Mouse (Mus musculus) liver, embryonic 14.5 days (tissue): ENCODE measurements at regions not wholly inside any gene's neighbourhood (a gene's known extent, or its start where the extent isn't known, plus 50 kb on each side); places are given as distances from the start of the nearest gene placed in this dataset.

Source experiments
- ATAC-seq: fragments of 200-750 bp; cut with Nextera tagmentation; 2 replicates; pipeline ENCODE4 v1.8.0; 2017; ENCODE audit warnings: moderate number of reproducible peaks, mild to moderate bottlenecking, moderate library complexity; ENCODE audit not compliant: insufficient read depth
- DNase-seq, 3 experiments: peaks; one replicate each; pipeline ENCODE4 v3.0.0-alpha.2; 2012 to 2013; ENCODE audit warnings: low read depth in 3 of 3, low spot score in 3 of 3
- H3K27ac ChIP-seq: fragments of 300-500 bp; sonication (generic); 2 replicates; pipeline ENCODE4 v1.5.1; 2014; ENCODE audit warnings: moderate library complexity, mild to moderate bottlenecking, control low read depth, inconsistent platforms
- H3K27me3 ChIP-seq: fragments of 300-500 bp; sonication (generic); 2 replicates; pipeline ENCODE4 v1.6.1; 2014; ENCODE audit warnings: mild to moderate bottlenecking, low read length, moderate library complexity; ENCODE audit not compliant: control insufficient read depth, insufficient read depth
- H3K36me3 ChIP-seq: fragments of 300-500 bp; sonication (generic); replicated peaks from 2 replicates; pipeline ENCODE4 v1.6.1; 2014; ENCODE audit warnings: low read depth; ENCODE audit not compliant: control insufficient read depth, insufficient read depth
- H3K4me1 ChIP-seq, 2 experiments: fragments of 200-500 bp in 1 of 2; fragments of 300-500 bp in 1 of 2; sonication (generic) in 1 of 2; replicated peaks; 2 replicates each; pipeline ENCODE4 v1.6.1; 2012 to 2014; ENCODE audit warnings: antibody characterized with exemption in 1 of 2, inconsistent platforms in 1 of 2, low read length in 1 of 2; ENCODE audit not compliant: control insufficient read depth in 2 of 2, insufficient read depth in 2 of 2
- H3K4me2 ChIP-seq: fragments of 300-500 bp; sonication (generic); 2 replicates; pipeline ENCODE4 v1.6.1; 2014; ENCODE audit warnings: low read depth, mild to moderate bottlenecking, control low read depth, moderate library complexity
- H3K4me3 ChIP-seq, 2 experiments: fragments of 200-500 bp in 1 of 2; fragments of 300-500 bp in 1 of 2; sonication (generic) in 1 of 2; 2 replicates each; pipeline ENCODE4 v1.5.1; 2012 to 2014; ENCODE audit warnings: low read depth in 2 of 2, low read length in 2 of 2, mild to moderate bottlenecking in 2 of 2, control low read depth in 1 of 2, inconsistent platforms in 1 of 2, moderate library complexity in 1 of 2; ENCODE audit not compliant: insufficient read depth in 1 of 2
- H3K9ac ChIP-seq: fragments of 300-500 bp; sonication (generic); replicated peaks from 2 replicates; pipeline ENCODE4 v1.6.1; 2014; ENCODE audit warnings: mild to moderate bottlenecking, control low read depth, moderate library complexity
- H3K9me3 ChIP-seq: fragments of 300-500 bp; sonication (generic); 2 replicates; pipeline ENCODE4 v1.6.1; 2016; ENCODE audit warnings: low read length, mixed read lengths; ENCODE audit not compliant: control insufficient read depth
- CTCF ChIP-seq: IDR thresholded peaks from 2 replicates; pipeline ENCODE4 v1.5.1; 2016; ENCODE audit warnings: antibody characterized with exemption, low read depth, control low read depth
- EP300 ChIP-seq: IDR thresholded peaks from 2 replicates; pipeline ENCODE4 v1.6.1; 2016; ENCODE audit warnings: antibody characterized with exemption, low read depth
- WGBS: fragments of 180-500 bp; shearing (Covaris S2); extraction: QIAGEN DNeasy Blood & Tissue Kit; methylation state at CpG from one replicate; pipeline ENCODE4 v1.1.7; 2014; ENCODE audit not compliant: insufficient replicate concordance; 5-methylcytosine and 5-hydroxymethylcytosine counted together

DNA sequence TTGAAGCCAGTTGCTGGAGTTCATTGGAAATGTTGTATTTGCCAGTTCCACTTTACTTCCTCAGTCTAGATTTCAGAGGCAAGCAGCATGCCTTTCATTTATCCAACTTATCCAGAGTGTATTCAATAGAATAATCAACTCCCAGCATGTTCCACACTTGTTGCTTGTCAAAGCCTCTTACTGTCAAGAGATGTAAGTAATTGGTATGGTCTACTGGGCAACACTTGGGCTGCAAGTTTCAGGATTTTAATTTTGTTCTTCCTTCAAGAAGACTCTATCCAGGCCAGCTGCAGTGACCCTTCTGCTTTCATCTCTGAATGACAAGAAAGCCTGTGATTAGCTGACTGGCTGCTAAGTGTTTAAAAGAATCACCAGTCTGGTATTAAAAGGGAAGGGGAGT, 3131.6 kb upstream of the Lrrc6 start:
- no peak for TF ChIP-seq CTCF
- TF ChIP-seq EP300: no peak
- H3K4me1 ChIP-seq: no peaks in the 10 kb centered on the region
- H3K9me3 ChIP-seq: no peaks in the 10 kb centered on the region
- no peak overlapping the region for H3K4me2 ChIP-seq
- no peak overlapping the region for H3K27ac ChIP-seq
- no peak for ATAC-seq
- H3K27me3 ChIP-seq: no peaks in the 10 kb centered on the region
- H3K36me3 ChIP-seq: no peaks in the 10 kb centered on the region
- no peak overlapping the region for H3K9ac ChIP-seq
- no peak overlapping the region for H3K4me3 ChIP-seq
- DNase-seq: no peak

DNA sequence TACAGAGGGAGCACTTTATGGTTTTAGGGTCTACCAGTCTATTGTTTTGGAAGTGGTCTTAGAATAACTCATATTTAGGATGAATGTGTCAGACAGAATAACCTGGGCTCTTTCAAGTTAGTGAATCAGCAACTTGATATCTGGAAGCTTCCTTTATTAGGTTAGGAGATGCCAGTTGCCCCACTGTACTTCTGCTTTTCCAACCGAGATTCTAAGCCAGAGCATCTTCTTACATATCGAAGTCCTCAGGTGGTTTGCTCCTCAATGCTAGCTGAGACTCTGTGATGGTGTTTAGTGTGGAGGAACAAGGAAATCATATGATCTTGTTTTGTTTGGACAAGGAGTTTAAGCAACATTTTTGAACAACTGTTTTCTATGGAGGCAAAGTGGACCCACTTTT, 3117.3 kb upstream of the Lrrc6 start:
- 0 out of 4 replicates have a peak, but pooled peaks cover 0 to 2% of the 10 kb centered on the region in 2 experiments for H3K4me1 ChIP-seq
- no peaks in the 10 kb centered on the region for H3K9me3 ChIP-seq
- no peak overlapping the region for H3K9ac ChIP-seq
- H3K27ac ChIP-seq: no peak overlapping the region
- WGBS: 28% methylated on average over 2 of the region's 2 CpGs
- no peaks in the 10 kb centered on the region for H3K27me3 ChIP-seq
- H3K4me3 ChIP-seq: no peak overlapping the region
- H3K4me2 ChIP-seq: no peak overlapping the region
- no peak for DNase-seq
- no peak for TF ChIP-seq EP300
- H3K36me3 ChIP-seq: no peaks in the 10 kb centered on the region
- ATAC-seq: no peak

DNA sequence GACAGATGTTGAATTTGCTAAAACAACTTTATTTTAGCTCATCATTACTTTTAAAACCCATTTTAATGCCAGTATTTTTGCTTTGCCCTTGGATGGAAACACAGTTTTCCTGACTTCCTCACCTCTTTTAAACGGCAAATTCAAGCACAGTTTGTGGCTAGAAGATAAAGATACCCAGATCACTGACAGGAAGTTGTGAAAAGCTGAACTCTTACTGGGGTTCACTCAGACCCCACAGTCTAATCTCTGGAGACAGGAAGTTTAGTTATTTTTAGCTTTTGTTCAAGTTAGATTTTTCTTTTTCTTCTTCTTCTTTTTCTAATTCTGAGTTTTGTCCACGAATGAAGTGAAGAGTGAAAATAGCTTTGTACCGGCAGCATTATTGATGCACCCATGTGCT, 3113.3 kb upstream of the Lrrc6 start:
- WGBS: 13% methylated on average over 3 of the region's 3 CpGs
- Histone ChIP-seq H3K9ac (no peak overlapping the region), H3K4me1 (0 out of 4 replicates have a peak, but pooled peaks cover 0 to 2% of the 10 kb centered on the region in 2 experiments), H3K4me2 (no peak overlapping the region), H3K9me3 (no peaks in the 10 kb centered on the region), H3K27me3 (no peaks in the 10 kb centered on the region), H3K27ac (no peak overlapping the region), H3K4me3 (no peak overlapping the region), H3K36me3 (no peaks in the 10 kb centered on the region)
- TF ChIP-seq EP300 (no peak), CTCF (no peak)
- DNase-seq: no peak
- ATAC-seq: no peak

DNA sequence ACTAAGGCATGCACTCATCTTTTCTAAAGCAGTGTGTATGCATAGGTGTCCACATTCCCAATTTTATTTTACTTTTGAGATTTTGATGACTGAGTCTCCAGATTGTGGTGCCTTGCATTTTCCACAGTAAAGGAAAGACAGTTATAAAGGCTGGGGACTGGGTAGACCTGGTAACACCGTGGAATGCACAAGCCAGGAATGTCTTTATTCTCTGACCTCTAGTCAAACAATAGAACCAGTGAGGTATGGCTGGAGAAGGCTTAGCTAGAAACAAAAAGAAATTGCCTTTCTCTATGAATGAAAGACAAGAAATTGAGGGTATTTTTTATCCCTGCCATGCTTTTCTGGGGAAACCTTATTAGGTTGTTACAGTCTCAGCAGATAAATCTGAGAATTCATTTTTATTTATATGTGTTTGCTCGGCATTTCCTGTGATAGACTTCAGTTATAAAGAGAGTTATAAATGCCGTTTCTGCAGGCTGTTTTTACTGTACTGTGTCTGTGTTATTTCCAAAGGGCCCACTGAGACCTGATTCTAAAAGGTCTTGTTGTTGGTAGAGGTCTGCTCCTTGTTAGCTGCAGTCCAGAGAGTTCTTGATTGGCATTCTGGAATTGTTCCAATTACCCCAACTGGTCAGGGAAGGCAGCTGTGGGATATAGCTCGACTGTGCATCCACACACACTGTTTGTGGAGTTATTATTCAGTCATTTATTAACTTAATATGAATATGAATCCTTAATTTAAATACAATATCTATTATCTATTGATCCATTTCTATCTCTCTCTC, 3090.7 kb upstream of the Lrrc6 start:
- ATAC-seq: no peak
- Histone ChIP-seq H3K27ac (no peak overlapping the region), H3K9ac (no peak overlapping the region), H3K4me3 (no peak overlapping the region), H3K9me3 (no peaks in the 10 kb centered on the region), H3K4me2 (no peak overlapping the region), H3K27me3 (no peaks in the 10 kb centered on the region), H3K36me3 (no peaks in the 10 kb centered on the region), H3K4me1 (no peaks in the 10 kb centered on the region)
- DNase-seq: no peak
- 38% methylated on average over 4 of the region's 4 CpGs for WGBS
- TF ChIP-seq EP300 (no peak), CTCF (no peak)

DNA sequence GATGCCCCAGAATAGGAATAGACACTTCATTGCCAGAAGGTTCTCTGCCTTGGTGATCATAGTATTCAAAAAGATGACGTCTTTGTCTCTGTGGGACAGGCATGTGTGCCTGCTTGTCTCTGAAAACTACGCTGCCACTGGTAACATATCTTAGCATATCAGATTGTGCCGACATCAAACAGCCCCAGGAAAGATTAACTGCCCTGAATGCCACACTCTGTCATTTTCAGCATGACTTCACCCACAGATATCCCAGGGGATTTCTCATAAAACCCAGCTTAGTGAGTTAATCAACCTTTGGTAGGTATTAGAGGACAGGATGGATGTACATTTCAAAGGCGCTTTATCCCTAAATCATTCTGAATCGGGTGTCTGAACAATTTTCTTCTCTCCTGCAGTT, 3087.4 kb upstream of the Lrrc6 start:
- Histone ChIP-seq H3K36me3 (no peaks in the 10 kb centered on the region), H3K9ac (no peak overlapping the region), H3K4me1 (no peaks in the 10 kb centered on the region), H3K4me3 (no peak overlapping the region), H3K27ac (no peak overlapping the region), H3K4me2 (no peak overlapping the region), H3K27me3 (no peaks in the 10 kb centered on the region), H3K9me3 (no peaks in the 10 kb centered on the region)
- TF ChIP-seq CTCF (no peak), EP300 (no peak)
- ATAC-seq (no peak), DNase-seq (no peak)
- WGBS: 58% methylated on average over 5 of the region's 5 CpGs
